Mouse (Mus musculus): ENCODE measurements around the gene Mfng. TPM values are rescaled to one million over a fixed set of nuclear protein-coding genes. Genes with fewer than 3 reads are reported as not detected.

Gene Mfng
- polyA plus RNA-seq, 1 experiment from 2014 or later: 27.1 TPM

DNA sequence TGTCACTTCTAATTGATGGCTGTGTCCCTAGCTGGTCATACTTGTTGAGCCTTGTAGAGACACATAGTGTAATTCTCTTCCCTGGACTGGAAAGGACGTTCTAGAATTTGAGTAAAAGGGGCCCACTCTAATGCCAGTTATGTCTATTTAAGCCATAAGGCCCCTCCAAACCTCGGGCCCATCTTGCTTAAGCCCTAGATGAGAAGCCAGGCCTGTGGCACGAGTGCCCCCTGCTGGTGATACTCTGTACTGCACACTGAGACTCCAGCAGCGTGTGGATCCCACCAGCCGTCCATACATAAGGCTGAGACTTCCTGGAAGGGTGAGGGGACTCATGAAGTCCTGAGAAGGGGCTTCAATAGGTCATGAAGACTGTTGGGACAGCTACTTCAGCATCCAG lies 29.1 kb downstream of the Mfng start:
- ATAC-seq (replicated peaks): 0 out of 2 replicates have a peak, but pooled peaks have one; percentile 58
- no peaks in the 10 kb centered on the region for H3K27me3 ChIP-seq (replicated peaks)

GRCm38 (mm10) chr15:78742831-78743230 lies 30.4 kb downstream of the Mfng start:
- WGBS: 72% methylated on average over 9 of the region's 10 CpGs
- Histone ChIP-seq H3K27me3 (replicated peaks) (no peaks in the 10 kb centered on the region), H3K9me3 (no peaks in the 10 kb centered on the region), H3K4me2 (no peak overlapping the region), H3K9ac (no peak overlapping the region), H3K4me3 (no peak overlapping the region), H3K27ac (no peak overlapping the region), H3K36me3 (replicated peaks) (no peaks in the 10 kb centered on the region), H3K4me1 (0 out of 2 replicates have a peak, but pooled peaks cover 2% of the 10 kb centered on the region)
- ATAC-seq (replicated peaks): no peak

More for the DNA sequence above, 29.1 kb downstream of the Mfng start:
- 0 out of 2 replicates have a peak, but pooled peaks cover 2% of the 10 kb centered on the region for H3K4me1 ChIP-seq
- WGBS: 6% methylated on average over 5 of the region's 5 CpGs
- no peak overlapping the region for H3K9ac ChIP-seq
- H3K4me2 ChIP-seq: no peak overlapping the region
- no peak overlapping the region for H3K27ac ChIP-seq
- no peaks in the 10 kb centered on the region for H3K36me3 ChIP-seq (replicated peaks)
- H3K4me3 ChIP-seq: no peak overlapping the region
- no peaks in the 10 kb centered on the region for H3K9me3 ChIP-seq

DNA sequence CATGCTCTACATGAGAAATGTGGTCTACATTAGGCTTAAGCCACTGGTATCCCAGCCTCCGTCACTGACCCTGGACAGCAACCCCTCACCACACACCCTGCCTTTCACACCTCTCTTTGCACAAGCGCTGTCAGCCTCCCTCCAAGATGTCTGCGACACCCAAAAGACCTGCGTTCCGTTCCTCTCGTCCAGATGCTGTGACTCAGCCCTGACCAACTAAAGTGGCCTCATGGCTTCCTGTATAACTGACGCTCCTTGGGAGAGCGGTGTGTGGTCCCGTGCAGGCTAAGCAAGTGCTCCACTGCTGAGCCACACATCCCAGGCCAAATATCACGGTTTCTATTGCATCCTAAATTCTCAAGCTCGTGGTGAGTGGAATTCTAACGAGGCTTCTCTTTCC lies 32.6 kb downstream of the Mfng start:
- no peaks in the 10 kb centered on the region for H3K27me3 ChIP-seq (replicated peaks)
- H3K4me2 ChIP-seq: no peak overlapping the region
- ATAC-seq (replicated peaks): no peak
- no peak overlapping the region for H3K4me3 ChIP-seq
- no peaks in the 10 kb centered on the region for H3K36me3 ChIP-seq (replicated peaks)
- no peak overlapping the region for H3K9ac ChIP-seq
- H3K27ac ChIP-seq: no peak overlapping the region
- H3K9me3 ChIP-seq: no peaks in the 10 kb centered on the region
- peaks cover 21% of the 10 kb centered on the region for H3K4me1 ChIP-seq
- 77% methylated on average over 12 of the region's 12 CpGs for WGBS

- H3K4me3 ChIP-seq: no peak overlapping the region
- H3K36me3 ChIP-seq (replicated peaks): no peaks in the 10 kb centered on the region
- H3K27me3 ChIP-seq (replicated peaks): no peaks in the 10 kb centered on the region
- H3K4me1 ChIP-seq: peaks cover 25% of the 10 kb centered on the region
- 65% methylated on average over 6 of the region's 6 CpGs for WGBS
- H3K9me3 ChIP-seq: no peaks in the 10 kb centered on the region
- ATAC-seq (replicated peaks): no peak
- H3K27ac ChIP-seq: peak overlapping the region; percentile 79; the same call in 1 of the 2 replicates
- H3K4me2 ChIP-seq: no peak overlapping the region
- no peak overlapping the region for H3K9ac ChIP-seq
Measured at GRCm38 (mm10) chr15:78737146-78737545, 36.1 kb downstream of the Mfng start.

- Histone ChIP-seq H3K9me3 (no peaks in the 10 kb centered on the region), H3K9ac (no peak overlapping the region), H3K4me1 (peaks cover 25% of the 10 kb centered on the region), H3K36me3 (replicated peaks) (no peaks in the 10 kb centered on the region), H3K4me2 (no peak overlapping the region), H3K27ac (peak overlapping the region; percentile 79), H3K27me3 (replicated peaks) (no peaks in the 10 kb centered on the region), H3K4me3 (no peak overlapping the region)
- 28% methylated on average over 7 of the region's 7 CpGs for WGBS
- peak; percentile 46; the same call in 1 of the 2 replicates for ATAC-seq (replicated peaks)
Measured at GRCm38 (mm10) chr15:78736681-78737100, 36.6 kb downstream of the Mfng start.

- H3K27ac ChIP-seq: peak overlapping the region; percentile 79
- H3K4me2 ChIP-seq: no peak overlapping the region
- no peaks in the 10 kb centered on the region for H3K36me3 ChIP-seq (replicated peaks)
- no peak overlapping the region for H3K4me3 ChIP-seq
- no peak overlapping the region for H3K9ac ChIP-seq
- H3K9me3 ChIP-seq: no peaks in the 10 kb centered on the region
- WGBS: 49% methylated on average over 3 of the region's 3 CpGs
- peaks cover 29% of the 10 kb centered on the region for H3K4me1 ChIP-seq
- no peak for ATAC-seq (replicated peaks)
- no peaks in the 10 kb centered on the region for H3K27me3 ChIP-seq (replicated peaks)
Measured at GRCm38 (mm10) chr15:78736181-78736579, 37.1 kb downstream of the Mfng start.

DNA sequence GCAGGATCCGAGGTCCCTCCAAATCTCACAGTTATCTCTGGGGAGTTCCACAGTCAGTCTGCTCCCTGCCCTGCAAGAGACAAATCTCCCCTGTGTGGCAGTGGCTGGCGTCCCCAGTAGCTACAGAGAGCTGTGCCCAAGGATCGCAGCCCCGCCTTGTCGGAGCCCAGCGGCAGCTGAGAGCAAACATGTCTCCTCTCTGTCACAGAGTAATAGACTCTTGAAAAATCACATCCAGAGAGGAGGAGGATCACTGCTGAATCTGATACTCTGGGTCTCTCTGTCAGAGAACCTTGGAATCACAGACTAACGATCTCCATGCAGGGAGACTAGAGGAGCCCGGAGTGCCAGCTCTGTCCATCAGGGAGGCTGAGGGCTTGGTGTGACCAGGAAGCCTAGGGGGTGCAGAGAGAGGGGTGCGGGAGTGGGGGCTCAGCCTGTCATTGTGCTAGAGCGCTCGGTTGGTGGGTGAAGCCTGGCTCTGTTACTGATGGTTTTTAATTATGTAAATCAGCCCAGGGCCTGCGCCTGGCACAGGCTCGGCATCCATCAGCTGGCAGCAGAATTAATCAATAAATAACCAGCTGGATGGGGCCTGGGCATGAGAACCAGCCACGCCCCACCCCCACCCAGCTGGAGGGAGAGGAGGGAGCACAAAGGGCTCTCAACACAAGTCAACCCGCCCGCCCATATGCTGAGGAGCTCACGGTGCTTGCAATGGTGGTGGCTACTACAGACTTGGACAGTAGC lies 37.7 kb downstream of the Mfng start:
- Histone ChIP-seq H3K36me3 (replicated peaks) (no peaks in the 10 kb centered on the region), H3K4me1 (peaks cover 29% of the 10 kb centered on the region), H3K4me3 (no peak overlapping the region), H3K9me3 (no peaks in the 10 kb centered on the region), H3K27me3 (replicated peaks) (no peaks in the 10 kb centered on the region), H3K9ac (no peak overlapping the region), H3K27ac (peak overlapping the region; percentile 79), H3K4me2 (no peak overlapping the region)
- WGBS: 20% methylated on average over 17 of the region's 17 CpGs
- ATAC-seq (replicated peaks): peak; percentile 84

- no peaks in the 10 kb centered on the region for H3K9me3 ChIP-seq
- 49% methylated on average over 4 of the region's 4 CpGs for WGBS
- H3K27ac ChIP-seq: 0 out of 2 replicates have a peak overlapping the region, but pooled peaks have one; percentile 17
- ATAC-seq (replicated peaks): no peak
- H3K4me1 ChIP-seq: peaks cover 22% of the 10 kb centered on the region
- no peaks in the 10 kb centered on the region for H3K27me3 ChIP-seq (replicated peaks)
- H3K4me2 ChIP-seq: no peak overlapping the region
- H3K9ac ChIP-seq: no peak overlapping the region
- no peak overlapping the region for H3K4me3 ChIP-seq
- H3K36me3 ChIP-seq (replicated peaks): no peaks in the 10 kb centered on the region
Measured at GRCm38 (mm10) chr15:78731830-78732229, 41.4 kb downstream of the Mfng start.

DNA sequence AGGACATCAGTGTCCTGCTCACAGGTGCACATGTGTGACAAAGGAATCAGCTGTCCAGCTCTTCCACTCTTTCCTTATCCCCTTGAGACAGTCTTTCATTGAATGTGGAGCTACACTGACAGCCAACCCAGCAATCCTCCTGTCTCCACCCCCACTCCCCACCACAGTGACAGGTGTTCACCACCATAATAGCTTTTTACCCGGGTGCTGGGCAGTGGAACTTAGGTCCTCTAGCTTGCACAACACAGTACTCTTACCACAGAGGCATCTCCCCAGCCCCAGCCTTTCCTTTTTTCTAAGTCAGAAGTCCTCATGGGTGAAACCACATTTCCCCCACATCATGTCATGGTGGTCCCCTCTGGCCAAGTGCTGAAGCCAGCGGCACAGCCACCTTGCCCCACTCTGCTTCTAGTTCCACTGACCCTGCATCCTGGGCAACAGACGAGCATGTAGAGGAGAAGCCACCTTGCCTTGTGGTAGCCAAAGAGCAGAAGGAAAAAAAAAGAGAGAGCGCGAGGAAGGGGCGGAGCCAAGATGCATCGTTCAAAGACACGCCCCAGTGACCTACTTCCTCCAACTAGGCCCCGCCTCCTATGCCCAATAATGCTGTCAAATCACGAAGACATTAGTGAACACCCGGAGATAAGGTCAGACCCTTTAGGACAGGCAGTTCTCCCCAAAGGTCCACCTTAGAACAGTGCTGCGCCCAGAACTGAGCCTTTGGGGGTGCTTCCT lies 42.8 kb downstream of the Mfng start:
- H3K27ac ChIP-seq: no peak overlapping the region

GRCm38 (mm10) chr15:78726697-78727096 lies 46.6 kb downstream of the Mfng start:
- no peak for ATAC-seq (replicated peaks)
- no peak overlapping the region for H3K4me3 ChIP-seq
- H3K9ac ChIP-seq: no peak overlapping the region
- no peaks in the 10 kb centered on the region for H3K36me3 ChIP-seq (replicated peaks)
- H3K9me3 ChIP-seq: no peaks in the 10 kb centered on the region
- no peak overlapping the region for H3K4me2 ChIP-seq
- H3K27me3 ChIP-seq (replicated peaks): no peaks in the 10 kb centered on the region
- WGBS: 66% methylated on average over 7 of the region's 7 CpGs
- H3K4me1 ChIP-seq: 0 out of 2 replicates have a peak, but pooled peaks cover 4% of the 10 kb centered on the region
- no peak overlapping the region for H3K27ac ChIP-seq

More for the DNA sequence above, 42.8 kb downstream of the Mfng start:
- H3K4me2 ChIP-seq: no peak overlapping the region
- peaks cover 9% of the 10 kb centered on the region for H3K4me1 ChIP-seq
- 82% methylated on average over 12 of the region's 12 CpGs for WGBS
- H3K27me3 ChIP-seq (replicated peaks): no peaks in the 10 kb centered on the region
- H3K9me3 ChIP-seq: no peaks in the 10 kb centered on the region
- no peaks in the 10 kb centered on the region for H3K36me3 ChIP-seq (replicated peaks)
- no peak overlapping the region for H3K9ac ChIP-seq
- H3K4me3 ChIP-seq: no peak overlapping the region
- no peak for ATAC-seq (replicated peaks)

DNA sequence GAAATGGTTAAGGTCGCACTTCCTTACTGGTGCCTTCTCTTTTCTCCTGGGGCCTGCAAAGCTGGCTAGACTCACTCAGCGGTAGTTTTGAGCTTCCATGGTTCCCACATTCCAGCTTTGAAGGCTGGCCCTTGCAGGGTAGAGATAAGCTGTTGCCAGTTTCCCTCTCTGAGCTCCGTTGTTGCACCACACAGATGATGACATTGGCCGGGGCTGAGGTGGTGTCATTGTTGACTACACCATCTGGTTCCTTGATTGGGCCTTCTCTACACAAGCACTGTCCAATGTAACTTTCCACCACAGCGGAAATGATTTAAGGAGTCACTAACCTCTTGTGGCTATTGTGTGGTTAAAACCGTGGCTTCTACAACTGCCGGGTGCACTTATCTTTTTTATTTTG lies 52.7 kb downstream of the Mfng start:
- no peaks in the 10 kb centered on the region for H3K9me3 ChIP-seq
- no peak overlapping the region; the same call in 1 of the 2 replicates for H3K9ac ChIP-seq
- H3K27ac ChIP-seq: no peak overlapping the region
- no peak for ATAC-seq (replicated peaks)
- peaks cover 38% of the 10 kb centered on the region for H3K4me1 ChIP-seq
- H3K36me3 ChIP-seq (replicated peaks): no peaks in the 10 kb centered on the region
- H3K27me3 ChIP-seq (replicated peaks): peaks cover 6% of the 10 kb centered on the region
- 77% methylated on average over 7 of the region's 7 CpGs for WGBS
- no peak overlapping the region for H3K4me3 ChIP-seq
- H3K4me2 ChIP-seq: no peak overlapping the region

DNA sequence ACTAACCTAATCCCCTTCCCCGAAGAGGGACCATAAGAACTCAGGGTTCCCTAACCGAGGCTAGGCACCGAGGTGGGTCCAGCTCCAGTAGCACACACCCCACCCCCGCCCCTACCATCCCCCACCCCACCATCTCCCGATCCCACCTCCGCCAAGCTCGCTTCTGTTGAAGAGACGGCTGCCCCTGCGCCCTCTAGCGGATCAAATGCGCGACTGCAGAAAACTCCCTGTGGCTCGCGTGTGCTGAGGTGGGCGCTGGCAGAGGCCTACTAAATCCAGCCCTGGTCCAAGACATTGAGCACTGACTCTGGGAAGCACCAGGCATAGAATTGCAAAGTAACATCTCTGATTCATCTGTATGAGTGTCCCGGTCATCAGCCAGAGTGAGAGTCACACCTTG lies 53.2 kb downstream of the Mfng start:
- WGBS: 2% methylated on average over 16 of the region's 16 CpGs
- ATAC-seq (replicated peaks): no peak
- no peaks in the 10 kb centered on the region for H3K9me3 ChIP-seq
- H3K4me3 ChIP-seq: 0 out of 2 replicates have a peak overlapping the region, but pooled peaks have one; percentile 17
- H3K27me3 ChIP-seq (replicated peaks): peaks cover 6% of the 10 kb centered on the region
- peaks cover 40% of the 10 kb centered on the region for H3K4me1 ChIP-seq
- H3K27ac ChIP-seq: no peak overlapping the region
- peak overlapping the region; percentile 83 for H3K4me2 ChIP-seq
- no peaks in the 10 kb centered on the region for H3K36me3 ChIP-seq (replicated peaks)
- no peak overlapping the region; the same call in 1 of the 2 replicates for H3K9ac ChIP-seq
